Mouse (Mus musculus): ENCODE results near the gene Srrt.

DNA sequence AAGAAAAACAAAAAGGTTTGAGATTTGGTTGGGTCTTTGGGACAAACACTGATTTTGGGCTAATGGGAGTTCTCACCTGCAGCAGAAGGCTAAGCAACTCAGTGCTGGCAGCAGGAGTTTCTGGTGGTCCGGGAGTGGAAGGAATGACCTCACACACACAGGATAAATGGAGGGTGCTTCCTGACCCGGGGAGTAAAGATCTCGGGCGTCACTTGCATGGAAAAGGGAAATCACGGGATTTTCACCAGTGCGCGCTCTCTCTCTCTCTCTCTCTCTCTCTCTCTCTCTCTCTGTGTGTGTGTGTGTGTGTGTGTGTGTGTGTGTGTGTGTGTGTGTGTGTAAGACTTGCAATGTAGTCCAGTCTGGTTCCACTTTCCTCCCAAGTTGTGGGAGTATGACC, 40.4 kb upstream of the Srrt start:
- TF ChIP-seq POLR2A (IDR thresholded peaks at IDR 0.05; ENCODE audit: control insufficient read depth, low read depth, low read length): no peak
- no peak for TF ChIP-seq CTCF (IDR thresholded peaks at IDR 0.05; ENCODE audit: control insufficient read depth, insufficient read depth, insufficient replicate concordance, low read depth, low read length)
